8 mouse cellular contexts compared by ENCODE assay signal in genomic region chr3:104511538-104512423, GRCm38 (mm10). TPM values are rescaled to one million over a fixed set of nuclear protein-coding genes. Genes with fewer than 3 reads are reported as not detected.
DNase-seq lines count a peak whose midpoint lies in the region; ATAC-seq lines count a peak whose summit lies in the region.

Lrig2 (minus strand) TSS chr3:104511918.

- peak; percentile 98 to 99 for ATAC-seq in hematopoietic stem cell, adult 5-6 weeks (replicated peaks in 1 of 2; ENCODE audit: insufficient read depth in 1 of 2, low FRiP score in 2 of 2, low TSS enrichment in 1 of 2, low read depth in 1 of 2, poor library complexity in 2 of 2, severe bottlenecking in 2 of 2)
- peak; percentile 99 for ATAC-seq in lung, embryonic 16.5 days (ENCODE audit: low read depth)

- H3K27ac ChIP-seq in lung, embryonic 16.5 days (ENCODE audit: low read length): peak within 1 kb of the TSS; percentile 98

- peak within 1 kb of the TSS; percentile 86 for H3K9ac ChIP-seq in lung, embryonic 16.5 days (ENCODE audit: low read length)

- no peaks in the 10 kb centered on the region for H3K36me3 ChIP-seq in lung, embryonic 16.5 days (ENCODE audit: control insufficient read depth, insufficient read depth, low read length)

- peak within 1 kb of the TSS; percentile 71 for H3K4me2 ChIP-seq in lung, embryonic 16.5 days (ENCODE audit: low read depth, low read length)

- peaks cover 3% of the 10 kb centered on the region; the same call in 1 of the 2 replicates for H3K4me1 ChIP-seq in lung, embryonic 16.5 days (replicated peaks; ENCODE audit: control insufficient read depth, insufficient read depth, low read length)

- peak; percentile 100 for DNase-seq in MEL-GATA-1-ER (ENCODE audit: extremely low read depth, low read depth)
- DNase-seq in cerebellum, adult 8-10 months: peak; percentile 99
- peak; percentile 99 for DNase-seq in forelimb bud, embryonic 11.5 days (ENCODE audit: low read depth, low spot score)
- DNase-seq in layer of hippocampus, adult 9-10 months (ENCODE audit: low spot score): peak; percentile 99
- peak; percentile 94 for DNase-seq in ovary, postnatal 10 days (ENCODE audit: low spot score)
- DNase-seq in thymus, postnatal 10 days (ENCODE audit: low spot score in 2 of 2): peak; percentile 99

- H3K27me3 ChIP-seq in lung, embryonic 16.5 days (ENCODE audit: control insufficient read depth, insufficient read depth, low read depth, low read length): no peaks in the 10 kb centered on the region

- under 1% methylated on average over 56 of the region's 71 CpGs for WGBS in lung, embryonic 16.5 days

- H3K9me3 ChIP-seq in lung, embryonic 16.5 days (ENCODE audit: control insufficient read depth, low read length): no peaks in the 10 kb centered on the region

- H3K4me3 ChIP-seq in lung, embryonic 16.5 days (ENCODE audit: low read length): peak within 1 kb of the TSS; percentile 88

RNA-seq across cellular contexts. Expression of gene Lrig2, which starts in this region (rescaled TPM):
- 19.3 and 22.6 TPM in 2 replicates for total RNA-seq in hematopoietic stem cell, adult 5-6 weeks (2017)
- 14.1 and 14.7 TPM in 2 replicates for polyA plus RNA-seq in lung, embryonic 16.5 days (2015; fragmentation: Nextera tagmentation; extraction: Ambion mirVana)

Comparison
In these comparisons a context has a peak if more than half of its experiments do, and no peak if none do; other contexts are left out.
1. Peak in every context shown above with its lines: DNase-seq, ATAC-seq, H3K4me3 ChIP-seq and H3K27ac ChIP-seq.